Mouse (Mus musculus) megakaryocyte, embryonic 14.5 days (primary cell): ENCODE results near the gene Tmem178b. TPM values are rescaled to one million over a fixed set of nuclear protein-coding genes. Genes with fewer than 3 reads are reported as not detected.

Experiments
- H3K27me3 ChIP-seq: replicated peaks from 2 replicates; pipeline ENCODE3; 2012; ENCODE audit warnings: inconsistent platforms
- H3K36me3 ChIP-seq: replicated peaks from 2 replicates; pipeline ENCODE3; 2012; ENCODE audit warnings: low read length, inconsistent platforms, mixed read lengths
- H3K4me1 ChIP-seq: 2 replicates; pipeline ENCODE4 v1.6.1; 2012; ENCODE audit warnings: inconsistent platforms
- H3K4me3 ChIP-seq: replicated peaks from 2 replicates; pipeline ENCODE3; 2012; ENCODE audit warnings: moderate library complexity, mild to moderate bottlenecking, inconsistent platforms
- H3K9me3 ChIP-seq: 2 replicates; pipeline ENCODE4 v1.6.1; 2012; ENCODE audit warnings: inconsistent platforms
- FLI1 ChIP-seq: IDR thresholded peaks from 2 replicates; pipeline ENCODE4 v1.6.1; 2012; ENCODE audit warnings: low read length, inconsistent platforms, mixed read lengths
- GATA1 ChIP-seq: IDR thresholded peaks from 3 replicates; pipeline ENCODE4 v1.6.1; 2012; ENCODE audit warnings: mixed read lengths, low read length, inconsistent platforms, borderline replicate concordance
- polyA plus RNA-seq: library from polyadenylated mRNA; stranded (reverse); fragments of >175 nt; gene quantifications from 2 replicates; pipeline ENCODE4 v1.2.3, GENCODE M21; 2012; ENCODE audit warnings: low replicate concordance; ENCODE audit not compliant: insufficient read depth

Tmem178b gene
- polyA plus RNA-seq, 1 experiment: not detected

GRCm38 (mm10) chr6:40048969-40049908 lies 176.2 kb downstream of the Tmem178b start:
- H3K27me3 ChIP-seq: no peaks in the 10 kb centered on the region
- H3K4me3 ChIP-seq: no peak overlapping the region
- H3K4me1 ChIP-seq: no peaks in the 10 kb centered on the region
- peaks cover 14% of the 10 kb centered on the region for H3K9me3 ChIP-seq
- no peaks in the 10 kb centered on the region for H3K36me3 ChIP-seq
- no peak for TF ChIP-seq FLI1

GRCm38 (mm10) chr6:40049909-40050484 lies 176.9 kb downstream of the Tmem178b start:
- H3K9me3 ChIP-seq: peaks cover 10% of the 10 kb centered on the region
- no peaks in the 10 kb centered on the region for H3K27me3 ChIP-seq
- no peaks in the 10 kb centered on the region for H3K4me1 ChIP-seq
- no peaks in the 10 kb centered on the region for H3K36me3 ChIP-seq
- H3K4me3 ChIP-seq: no peak overlapping the region
- TF ChIP-seq FLI1 (no peak), GATA1 (no peak)

- TF ChIP-seq FLI1 (no peak), GATA1 (no peak)
- no peak overlapping the region for H3K4me3 ChIP-seq
Observed at GRCm38 (mm10) chr6:40051698-40052097, 178.6 kb downstream of the Tmem178b start.

GRCm38 (mm10) chr6:40052593-40052992 lies 179.5 kb downstream of the Tmem178b start:
- H3K4me1 ChIP-seq: no peaks in the 10 kb centered on the region
- peaks cover 10% of the 10 kb centered on the region for H3K9me3 ChIP-seq
- TF ChIP-seq FLI1 (no peak), GATA1 (no peak)
- no peaks in the 10 kb centered on the region for H3K36me3 ChIP-seq
- no peak overlapping the region for H3K4me3 ChIP-seq
- no peaks in the 10 kb centered on the region for H3K27me3 ChIP-seq

More at GRCm38 (mm10) chr6:40051698-40052097, 178.6 kb downstream of the Tmem178b start:
- Histone ChIP-seq H3K36me3 (no peaks in the 10 kb centered on the region), H3K9me3 (peaks cover 10% of the 10 kb centered on the region), H3K4me1 (no peaks in the 10 kb centered on the region), H3K27me3 (no peaks in the 10 kb centered on the region)

- H3K4me1 ChIP-seq: no peaks in the 10 kb centered on the region
- TF ChIP-seq GATA1 (no peak), FLI1 (no peak)
- H3K27me3 ChIP-seq: no peaks in the 10 kb centered on the region
- H3K4me3 ChIP-seq: no peak overlapping the region
- H3K36me3 ChIP-seq: no peaks in the 10 kb centered on the region
- peaks cover 8% of the 10 kb centered on the region; the same call in 1 of the 2 replicates for H3K9me3 ChIP-seq
Observed at GRCm38 (mm10) chr6:40059466-40059865, 186.4 kb downstream of the Tmem178b start.

- no peak for TF ChIP-seq GATA1
- TF ChIP-seq FLI1: no peak
- no peaks in the 10 kb centered on the region for H3K36me3 ChIP-seq
- peaks cover 8% of the 10 kb centered on the region; the same call in 1 of the 2 replicates for H3K9me3 ChIP-seq
- no peak overlapping the region for H3K4me3 ChIP-seq
- H3K4me1 ChIP-seq: no peaks in the 10 kb centered on the region
- H3K27me3 ChIP-seq: no peaks in the 10 kb centered on the region
Observed at GRCm38 (mm10) chr6:40061327-40062189, 188.5 kb downstream of the Tmem178b start.

GRCm38 (mm10) chr6:40062190-40062501 lies 189.1 kb downstream of the Tmem178b start:
- no peak for TF ChIP-seq GATA1
- no peak for TF ChIP-seq FLI1
- no peaks in the 10 kb centered on the region for H3K4me1 ChIP-seq
- no peaks in the 10 kb centered on the region for H3K27me3 ChIP-seq
- no peaks in the 10 kb centered on the region for H3K36me3 ChIP-seq
- no peak overlapping the region for H3K4me3 ChIP-seq
- H3K9me3 ChIP-seq: peaks cover 8% of the 10 kb centered on the region; the same call in 1 of the 2 replicates

- Histone ChIP-seq H3K9me3 (peaks cover 8% of the 10 kb centered on the region; the same call in 1 of the 2 replicates), H3K36me3 (no peaks in the 10 kb centered on the region), H3K4me1 (no peaks in the 10 kb centered on the region), H3K27me3 (no peaks in the 10 kb centered on the region), H3K4me3 (no peak overlapping the region)
- TF ChIP-seq FLI1 (no peak), GATA1 (no peak)
Observed at GRCm38 (mm10) chr6:40063438-40063837, 190.4 kb downstream of the Tmem178b start.

GRCm38 (mm10) chr6:40063899-40064298 lies 190.8 kb downstream of the Tmem178b start:
- Histone ChIP-seq H3K36me3 (no peaks in the 10 kb centered on the region), H3K9me3 (peaks cover 8% of the 10 kb centered on the region; the same call in 1 of the 2 replicates), H3K27me3 (no peaks in the 10 kb centered on the region), H3K4me3 (no peak overlapping the region), H3K4me1 (no peaks in the 10 kb centered on the region)
- TF ChIP-seq GATA1: no peak
- TF ChIP-seq FLI1: no peak

- no peak overlapping the region for H3K4me3 ChIP-seq
- peaks cover 9% of the 10 kb centered on the region; the same call in 1 of the 2 replicates for H3K9me3 ChIP-seq
- no peak for TF ChIP-seq FLI1
- no peak for TF ChIP-seq GATA1
- H3K4me1 ChIP-seq: no peaks in the 10 kb centered on the region
- no peaks in the 10 kb centered on the region for H3K27me3 ChIP-seq
- no peaks in the 10 kb centered on the region for H3K36me3 ChIP-seq
Observed at GRCm38 (mm10) chr6:40064342-40064741, 191.3 kb downstream of the Tmem178b start.
